Mouse (Mus musculus): ENCODE measurements around the gene Ltb.

- TF ChIP-seq FLI1 (IDR thresholded peaks at IDR 0.05; ENCODE audit: low read length) = no peak
- TF ChIP-seq GATA1 (IDR thresholded peaks at IDR 0.05; ENCODE audit: borderline replicate concordance, low read length) = no peak
These were observed at the start of gene Ltb for GRCm38 (mm10) chr17:35193881-35194843.
